26 mouse cellular contexts compared by ENCODE assay signal in genomic region chr11:35372410-35372809, GRCm38 (mm10).
DNase-seq lines count a peak whose midpoint lies in the region; ATAC-seq and TF ChIP-seq lines count a peak whose summit lies in the region.
"Had no signal": no experiment of that assay in that cellular context is flagged by ENCODE, and none has a peak within 500 bp of the region (broad histone marks: within the 10 kb centered on the region; RNA-seq: fewer than 3 reads in every experiment).

No protein-coding gene starts in this region.

- no peak for ATAC-seq in kidney, postnatal 0 days (replicated peaks; ENCODE audit: low FRiP score, low read depth)
- no peak for ATAC-seq in lung, postnatal 0 days
- no peak for ATAC-seq in stomach, postnatal 0 days (ENCODE audit: low FRiP score, low TSS enrichment)
- ATAC-seq: forebrain, embryonic 13.5 days; intestine, embryonic 16.5 days; midbrain, embryonic 16.5 days had no signal

- H3K79me2 ChIP-seq in MEL (ENCODE audit: control insufficient read depth, insufficient read depth, low read length, poor library complexity) = no peaks in the 10 kb centered on the region

- peak; percentile 6; the same call in 1 of the 2 replicates for TF ChIP-seq CTCF in kidney, postnatal 0 days (IDR thresholded peaks at IDR 0.05; ENCODE audit: low read depth)
- 0 out of 2 replicates have a peak, but pooled peaks have one; percentile 14 for TF ChIP-seq CTCF in lung, postnatal 0 days (IDR thresholded peaks at IDR 0.05)
- TF ChIP-seq CTCF in MEL (IDR thresholded peaks at IDR 0.05 in 2 of 3, conservative IDR thresholded peaks at IDR 0.05 in 1 of 3; ENCODE audit: control insufficient read depth in 1 of 3, insufficient read depth in 1 of 3, low read depth in 2 of 3, low read length in 3 of 3, poor library complexity in 1 of 3, severe bottlenecking in 1 of 3) = no peak; a peak in 1 of 6 replicates
- peak; percentile 18 for TF ChIP-seq CTCF in stomach, postnatal 0 days (IDR thresholded peaks at IDR 0.05; ENCODE audit: low read depth)

- H3K36me3 ChIP-seq in kidney, postnatal 0 days (ENCODE audit: insufficient read depth, low read length) = no peaks in the 10 kb centered on the region
- no peaks in the 10 kb centered on the region for H3K36me3 ChIP-seq in lung, postnatal 0 days (ENCODE audit: insufficient read depth, low read length)
- no peaks in the 10 kb centered on the region for H3K36me3 ChIP-seq in MEL (ENCODE audit: control insufficient read depth in 1 of 2, insufficient read depth in 2 of 2, low read length in 2 of 2)
- H3K36me3 ChIP-seq in stomach, postnatal 0 days (ENCODE audit: control insufficient read depth, insufficient read depth, low read length) = no peaks in the 10 kb centered on the region
- H3K36me3 ChIP-seq: midbrain, embryonic 10.5 days; neural tube, embryonic 12.5 days had no signal

- 0 out of 2 replicates have a peak, but pooled peaks cover 4% of the 10 kb centered on the region for H3K4me1 ChIP-seq in kidney, postnatal 0 days (replicated peaks; ENCODE audit: insufficient read depth, low read length)
- H3K4me1 ChIP-seq in lung, postnatal 0 days (ENCODE audit: insufficient read depth, low read depth, low read length) = no peaks in the 10 kb centered on the region
- H3K4me1 ChIP-seq in MEL (ENCODE audit: control insufficient read depth in 1 of 2, insufficient read depth in 2 of 2, low read length in 2 of 2) = no peaks in the 10 kb centered on the region
- H3K4me1 ChIP-seq in stomach, postnatal 0 days (replicated peaks; ENCODE audit: control insufficient read depth, insufficient read depth) = no peaks in the 10 kb centered on the region
- H3K4me1 ChIP-seq: neural tube, embryonic 12.5 days had no signal

- no peak overlapping the region for H3K27ac ChIP-seq in kidney, postnatal 0 days
- no peak overlapping the region for H3K27ac ChIP-seq in lung, postnatal 0 days (ENCODE audit: low read length)
- H3K27ac ChIP-seq in MEL (ENCODE audit: control insufficient read depth, low read depth, low read length) = no peak overlapping the region
- no peak overlapping the region for H3K27ac ChIP-seq in stomach, postnatal 0 days (replicated peaks)
- H3K27ac ChIP-seq: forebrain, embryonic 13.5 days; limb, embryonic 12.5 days; midbrain, embryonic 10.5 days; neural tube, embryonic 12.5 days had no signal

- no peak for TF ChIP-seq RAD21 in MEL (IDR thresholded peaks at IDR 0.05; ENCODE audit: low read depth, low read length)

- H3K9ac ChIP-seq in kidney, postnatal 0 days (ENCODE audit: low read depth, low read length) = no peak overlapping the region
- no peak overlapping the region for H3K9ac ChIP-seq in lung, postnatal 0 days (replicated peaks; ENCODE audit: low read depth)
- no peak overlapping the region for H3K9ac ChIP-seq in MEL (ENCODE audit: control insufficient read depth, low read depth, low read length, poor library complexity, severe bottlenecking)
- no peak overlapping the region for H3K9ac ChIP-seq in stomach, postnatal 0 days (ENCODE audit: low read length)
- H3K9ac ChIP-seq: forebrain, embryonic 13.5 days; limb, embryonic 12.5 days; neural tube, embryonic 12.5 days had no signal

- WGBS in kidney, postnatal 0 days = 97% methylated on average over 3 of the region's 3 CpGs
- 88% methylated on average over 3 of the region's 3 CpGs for WGBS in lung, postnatal 0 days
- 92% methylated on average over 3 of the region's 3 CpGs for WGBS in stomach, postnatal 0 days

- TF ChIP-seq POLR2A in MEL (IDR thresholded peaks at IDR 0.05; ENCODE audit: control insufficient read depth in 1 of 2, insufficient read depth in 1 of 2, low read depth in 1 of 2, low read length in 2 of 2, poor library complexity in 1 of 2) = no peak

- H3K4me3 ChIP-seq in kidney, postnatal 0 days (replicated peaks; ENCODE audit: low read depth, low read length) = no peak overlapping the region
- H3K4me3 ChIP-seq in lung, postnatal 0 days (ENCODE audit: low read depth, low read length) = no peak overlapping the region
- no peak overlapping the region for H3K4me3 ChIP-seq in MEL (ENCODE audit: control insufficient read depth in 1 of 2, insufficient read depth in 1 of 2, low read depth in 2 of 2, low read length in 2 of 2)
- H3K4me3 ChIP-seq in stomach, postnatal 0 days (ENCODE audit: low read depth, low read length) = no peak overlapping the region
- H3K4me3 ChIP-seq: forebrain, embryonic 13.5 days; limb, embryonic 12.5 days; midbrain, embryonic 10.5 days; myocyte; neural tube, embryonic 12.5 days had no signal

- no peaks in the 10 kb centered on the region for H3K27me3 ChIP-seq in kidney, postnatal 0 days (ENCODE audit: insufficient read depth, low read length)
- no peaks in the 10 kb centered on the region for H3K27me3 ChIP-seq in lung, postnatal 0 days (replicated peaks; ENCODE audit: insufficient read depth, low read length)
- H3K27me3 ChIP-seq in MEL (ENCODE audit: control insufficient read depth in 1 of 2, insufficient read depth in 2 of 2, low read length in 2 of 2) = no peaks in the 10 kb centered on the region
- no peaks in the 10 kb centered on the region for H3K27me3 ChIP-seq in stomach, postnatal 0 days (ENCODE audit: control insufficient read depth, insufficient read depth, low read length)
- H3K27me3 ChIP-seq: limb, embryonic 12.5 days had no signal

- H3K4me2 ChIP-seq in kidney, postnatal 0 days (ENCODE audit: low read length) = no peak overlapping the region
- H3K4me2 ChIP-seq in lung, postnatal 0 days (replicated peaks; ENCODE audit: low read depth, low read length) = no peak overlapping the region
- H3K4me2 ChIP-seq in stomach, postnatal 0 days (replicated peaks; ENCODE audit: low read depth) = no peak overlapping the region
- H3K4me2 ChIP-seq: forebrain, embryonic 13.5 days; limb, embryonic 12.5 days; liver, embryonic 11.5 days; neural tube, embryonic 12.5 days had no signal

- H3K9me3 ChIP-seq in kidney, postnatal 0 days (replicated peaks; ENCODE audit: low read length) = no peaks in the 10 kb centered on the region
- H3K9me3 ChIP-seq in lung, postnatal 0 days (ENCODE audit: low read length) = no peaks in the 10 kb centered on the region
- H3K9me3 ChIP-seq in MEL (replicated peaks; ENCODE audit: insufficient read depth, low read length) = no peaks in the 10 kb centered on the region
- no peaks in the 10 kb centered on the region for H3K9me3 ChIP-seq in stomach, postnatal 0 days (ENCODE audit: control insufficient read depth, low read length)
- H3K9me3 ChIP-seq: neural tube, embryonic 12.5 days had no signal

- TF ChIP-seq EP300 in lung, postnatal 0 days (IDR thresholded peaks at IDR 0.05) = no peak
- TF ChIP-seq EP300 in MEL (IDR thresholded peaks at IDR 0.05; ENCODE audit: low read depth in 1 of 2, low read length in 2 of 2) = no peak
- no peak for TF ChIP-seq EP300 in stomach, postnatal 0 days (optimal IDR thresholded peaks at IDR 0.05)

- no peak for DNase-seq in kidney, postnatal 0 days (ENCODE audit: low spot score)
- DNase-seq in kidney, postnatal 4 days = no peak
- DNase-seq in lung, postnatal 0 days (ENCODE audit: low spot score) = no peak
- no peak for DNase-seq in lung, adult 18-20 months
- DNase-seq in MEL (ENCODE audit: low read depth, low spot score) = peak; percentile 3
- no peak for DNase-seq in stomach, postnatal 0 days (ENCODE audit: low spot score)
- no peak for DNase-seq in embryo, embryonic 11 days
- DNase-seq: adrenal gland, postnatal 10 days; B cell, adult 2 months; cerebellum, adult 8-10 months; cerebellum, postnatal 25 days; gastrocnemius, postnatal 10 days; heart, postnatal 14 days; kidney, adult 9 months; kidney, postnatal 14 days; right cerebral cortex, postnatal 4 days; thymus, adult 2 months; thymus, postnatal 36 days had no signal

TF ChIP-seq in MEL, 35 proteins besides CTCF, POLR2A, EP300 and RAD21:
- no peak for TF ChIP-seq KAT2A (conservative IDR thresholded peaks at IDR 0.05; ENCODE audit: low read depth, low read length)
- TF ChIP-seq USF1 (IDR thresholded peaks at IDR 0.05; ENCODE audit: low read depth, low read length) = no peak
- TF ChIP-seq USF2 (IDR thresholded peaks at IDR 0.05; ENCODE audit: borderline replicate concordance in 1 of 2, insufficient read depth in 1 of 2, low read depth in 1 of 2, low read length in 2 of 2) = no peak
- no peak for TF ChIP-seq ZKSCAN1 (IDR thresholded peaks at IDR 0.05; ENCODE audit: low read depth, low read length)
- no peak for TF ChIP-seq E2F4 (IDR thresholded peaks at IDR 0.05; ENCODE audit: borderline replicate concordance, low read depth, low read length)
- no peak for TF ChIP-seq NELFE (IDR thresholded peaks at IDR 0.05; ENCODE audit: low read depth, low read length)
- TF ChIP-seq JUND (IDR thresholded peaks at IDR 0.05; ENCODE audit: low read depth, low read length) = no peak
- no peak for TF ChIP-seq MAZ (IDR thresholded peaks at IDR 0.05; ENCODE audit: low read depth, low read length)
- no peak for TF ChIP-seq MXI1 (IDR thresholded peaks at IDR 0.05; ENCODE audit: low read depth, low read length)
- TF ChIP-seq TCF12 (IDR thresholded peaks at IDR 0.05; ENCODE audit: low read depth, low read length) = no peak
- TF ChIP-seq SMC3 (IDR thresholded peaks at IDR 0.05; ENCODE audit: low read depth, low read length) = no peak
- no peak for TF ChIP-seq MAX (IDR thresholded peaks at IDR 0.05; ENCODE audit: low read length)
- no peak for TF ChIP-seq POLR2AphosphoS2 (IDR thresholded peaks at IDR 0.05; ENCODE audit: low read length)
- no peak for TF ChIP-seq MYC (IDR thresholded peaks at IDR 0.05; ENCODE audit: low read depth, low read length)
- TF ChIP-seq TBP (IDR thresholded peaks at IDR 0.05; ENCODE audit: low read depth, low read length) = no peak
- no peak for TF ChIP-seq HCFC1 (IDR thresholded peaks at IDR 0.05; ENCODE audit: low read depth, low read length)
TF ChIP-seq in MEL: peak in this region for 0.

Comparison
In these comparisons a context has a peak if more than half of its experiments do, and no peak if none do; other contexts are left out.
1. CTCF ChIP-seq: peak in kidney, postnatal 0 days (single experiment), lung, postnatal 0 days (single experiment) and stomach, postnatal 0 days (single experiment); none in MEL (0 of 3).